Mouse (Mus musculus): ENCODE data around the gene Arhgef7. TPM values are rescaled to one million over a fixed set of nuclear protein-coding genes. Genes with fewer than 3 reads are reported as not detected.
"Not testable (repeated sequence)": the region's sequence is repeated elsewhere in the genome, so short reads cannot be mapped to it uniquely, and the experiment has no call there.

The Arhgef7 gene
- polyA plus RNA-seq, 1 experiment from 2014 or later: 57.0 TPM

DNA sequence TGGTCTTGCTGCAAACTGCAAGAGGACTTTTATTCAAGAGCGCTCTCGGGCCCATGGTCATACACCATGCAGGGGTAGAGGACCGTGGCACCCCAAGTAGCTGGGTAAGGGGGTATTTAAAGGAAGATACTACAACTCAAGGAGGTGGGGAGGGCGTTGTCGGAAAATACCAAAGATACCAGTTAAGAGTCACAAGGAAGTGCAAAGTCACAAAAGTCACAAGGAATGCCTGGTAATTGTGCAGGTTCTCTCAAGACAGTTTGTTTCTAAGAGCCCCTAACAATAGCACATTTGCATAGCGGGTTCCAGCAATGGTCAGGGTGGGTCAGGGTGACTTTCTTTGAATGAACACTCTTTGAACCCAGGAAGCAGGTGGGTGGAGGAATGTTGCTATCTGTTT lies 146.7 kb downstream of the Arhgef7 start:
- not testable (repeated sequence) for H3K27ac ChIP-seq (ENCODE audit: low read depth, low read length); H3K4me3 ChIP-seq (ENCODE audit: low read depth, low read length); H3K9me3 ChIP-seq (ENCODE audit: control insufficient read depth, low read length); H3K4me1 ChIP-seq (replicated peaks; ENCODE audit: control insufficient read depth, insufficient read depth, low read length); DNase-seq (ENCODE audit: low spot score); ATAC-seq (ENCODE audit: low FRiP score); H3K36me3 ChIP-seq (ENCODE audit: control insufficient read depth, insufficient read depth, low read length); H3K4me2 ChIP-seq (replicated peaks; ENCODE audit: low read depth, low read length); H3K9ac ChIP-seq (ENCODE audit: low read depth, low read length); H3K27me3 ChIP-seq (ENCODE audit: control insufficient read depth, insufficient read depth, low read length)
- 94% methylated on average over 6 of the region's 6 CpGs for WGBS

DNA sequence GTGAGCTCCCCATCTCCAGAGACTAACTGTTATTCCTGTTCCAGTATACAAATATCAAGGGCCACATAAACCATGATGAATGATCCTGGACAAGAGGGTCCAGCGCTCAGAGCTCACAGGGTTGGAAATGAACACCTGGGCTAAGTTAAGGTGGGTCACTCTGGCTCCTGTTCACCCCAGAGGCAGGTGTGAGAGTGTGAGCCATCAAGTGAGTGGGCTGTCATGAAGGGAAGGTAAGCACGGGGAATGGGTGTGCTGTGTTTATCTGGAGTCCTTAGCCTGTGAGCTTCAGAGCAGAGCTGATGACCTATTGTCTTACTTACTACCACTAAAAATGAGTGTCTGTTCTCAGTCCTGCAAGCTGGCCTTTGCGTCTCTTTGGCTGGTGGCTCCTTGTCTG lies 157.1 kb downstream of the Arhgef7 start:
- no peaks in the 10 kb centered on the region for H3K9me3 ChIP-seq (ENCODE audit: control insufficient read depth, low read length)
- no peak for DNase-seq (ENCODE audit: low spot score)
- 95% methylated on average over 3 of the region's 3 CpGs for WGBS
- no peaks in the 10 kb centered on the region for H3K36me3 ChIP-seq (ENCODE audit: control insufficient read depth, insufficient read depth, low read length)
- H3K27ac ChIP-seq (ENCODE audit: low read depth, low read length): no peak overlapping the region
- ATAC-seq (ENCODE audit: low FRiP score): no peak
- H3K27me3 ChIP-seq (ENCODE audit: control insufficient read depth, insufficient read depth, low read length): no peaks in the 10 kb centered on the region
- no peak overlapping the region for H3K4me2 ChIP-seq (replicated peaks; ENCODE audit: low read depth, low read length)
- H3K4me1 ChIP-seq (replicated peaks; ENCODE audit: control insufficient read depth, insufficient read depth, low read length): peaks cover 10% of the 10 kb centered on the region
- no peak overlapping the region for H3K9ac ChIP-seq (ENCODE audit: low read depth, low read length)
- H3K4me3 ChIP-seq (ENCODE audit: low read depth, low read length): no peak overlapping the region

Other genes starting within 250 kb of the Arhgef7 start
- 0.83 and 1.3 TPM in 2 replicates for gene Rab20, start 249.0 kb upstream of the Arhgef7 start, polyA plus RNA-seq (2014; fragmentation: Nextera tagmentation; extraction: Ambion mirVana)
- gene Naxd, start 230.2 kb upstream of the Arhgef7 start, polyA plus RNA-seq (2014; fragmentation: Nextera tagmentation; extraction: Ambion mirVana): 105 and 108 TPM in 2 replicates
- 17.5 and 19.5 TPM in 2 replicates for gene Cars2, start 176.9 kb upstream of the Arhgef7 start, polyA plus RNA-seq (2014; fragmentation: Nextera tagmentation; extraction: Ambion mirVana)
- gene Ing1, start 172.2 kb upstream of the Arhgef7 start, polyA plus RNA-seq (2014; fragmentation: Nextera tagmentation; extraction: Ambion mirVana): 41.6 and 45.7 TPM in 2 replicates
- 90.2 and 104 TPM in 2 replicates for gene Ankrd10, start 92.0 kb upstream of the Arhgef7 start, polyA plus RNA-seq (2014; fragmentation: Nextera tagmentation; extraction: Ambion mirVana)
- not detected in 2 replicates for gene 1700016D06Rik, start 26.7 kb upstream of the Arhgef7 start, polyA plus RNA-seq (2014; fragmentation: Nextera tagmentation; extraction: Ambion mirVana)
- gene Tex29, start 112.8 kb downstream of the Arhgef7 start, polyA plus RNA-seq (2014; fragmentation: Nextera tagmentation; extraction: Ambion mirVana): 0.18 and 0.22 TPM in 2 replicates

Measured in hindbrain, embryonic 11.5 days (tissue).